Mouse (Mus musculus) bone marrow, adult 2 months (tissue): ENCODE data around the gene Tead1.

Source experiments
- CTCF ChIP-seq: fragments of 200-500 bp; IDR thresholded peaks from 2 replicates; pipeline ENCODE4 v1.5.1; 2011; ENCODE audit warnings: low read length, control low read depth; ENCODE audit not compliant: control insufficient read depth, insufficient read depth
- POLR2A ChIP-seq: fragments of 200-500 bp; IDR thresholded peaks from 2 replicates; pipeline ENCODE4 v1.6.1; 2011; ENCODE audit warnings: low read depth, mild to moderate bottlenecking, control low read depth, low read length, borderline replicate concordance; ENCODE audit not compliant: control insufficient read depth

DNA sequence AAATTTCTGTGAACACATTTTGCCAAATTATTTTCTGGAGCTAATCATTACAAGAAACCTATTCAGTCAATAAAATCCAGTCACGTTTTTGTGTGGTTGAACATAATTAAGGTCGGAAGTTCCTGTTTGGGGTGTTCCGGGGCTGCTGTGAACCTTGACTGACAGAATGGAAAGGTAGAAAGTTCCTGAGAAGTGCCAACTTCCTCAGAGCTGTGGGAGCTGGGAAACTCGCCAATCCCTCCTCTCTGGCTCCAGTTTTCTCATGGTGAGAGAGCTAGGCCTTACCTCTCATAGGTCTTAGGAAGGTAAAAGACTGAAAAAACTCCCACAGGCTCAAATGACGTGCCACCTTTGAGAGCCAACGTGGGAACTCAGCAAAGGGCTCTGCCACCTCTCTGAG is 267.6 kb downstream of the Tead1 start:
- no peak for TF ChIP-seq CTCF
- no peak for TF ChIP-seq POLR2A
